Mouse (Mus musculus): ENCODE measurements at regions not wholly inside any gene's neighbourhood (a gene's known extent, or its start where the extent isn't known, plus 50 kb on each side); places are given as distances from the start of the nearest gene placed in this dataset.

DNA sequence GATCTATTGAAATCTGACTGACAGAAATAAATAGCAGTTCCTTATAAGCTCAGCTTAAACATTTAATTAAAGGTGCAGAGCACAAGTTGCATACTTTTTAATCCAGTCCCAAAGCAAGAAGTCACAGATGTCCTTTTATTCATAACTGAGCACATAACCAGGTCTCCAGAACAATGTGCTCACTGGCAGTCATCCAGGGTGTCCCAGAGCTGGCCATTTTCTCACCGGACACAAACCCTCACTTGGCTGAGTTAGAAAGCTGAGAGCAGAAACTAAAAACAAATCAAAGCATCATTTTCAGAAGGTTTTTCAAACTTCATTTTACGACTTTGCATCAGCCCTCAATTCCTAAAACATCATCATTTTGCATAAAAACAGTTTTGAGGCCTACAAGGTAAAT is 75.9 kb downstream of the Zfp330 start:
- TF ChIP-seq MAFK (IDR thresholded peaks at IDR 0.05; ENCODE audit: insufficient replicate concordance, low read length) (no peak), POLR2A (IDR thresholded peaks at IDR 0.05; ENCODE audit: low read depth, low read length) (no peak), CTCF (conservative IDR thresholded peaks at IDR 0.05 in 1 of 2, IDR thresholded peaks at IDR 0.05 in 1 of 2; ENCODE audit: low read depth in 2 of 2, low read length in 2 of 2) (no peak), MAZ (IDR thresholded peaks at IDR 0.05; ENCODE audit: low read depth, low read length) (no peak), MEF2A (IDR thresholded peaks at IDR 0.05; ENCODE audit: borderline replicate concordance, low read depth, low read length) (no peak), ZNF384 (IDR thresholded peaks at IDR 0.05; ENCODE audit: low read depth, low read length) (no peak), ZC3H11A (IDR thresholded peaks at IDR 0.05; ENCODE audit: low read depth, low read length) (no peak), CHD1 (IDR thresholded peaks at IDR 0.05; ENCODE audit: low read depth, low read length) (no peak), USF1 (IDR thresholded peaks at IDR 0.05; ENCODE audit: low read depth, low read length) (no peak), EP300 (IDR thresholded peaks at IDR 0.05; ENCODE audit: low read length) (no peak), BHLHE40 (IDR thresholded peaks at IDR 0.05; ENCODE audit: low read depth, low read length) (no peak), GABPA (IDR thresholded peaks at IDR 0.05; ENCODE audit: insufficient replicate concordance, low read depth, low read length) (no peak), KAT2A (IDR thresholded peaks at IDR 0.05; ENCODE audit: insufficient replicate concordance, low read length) (no peak), UBTF (IDR thresholded peaks at IDR 0.05; ENCODE audit: low read depth, low read length) (no peak)
